Mouse (Mus musculus) liver, postnatal 0 days (tissue): ENCODE data around the gene Tmem52.

ENCODE experiments used
- CTCF ChIP-seq: sonication (generic); IDR thresholded peaks from 2 replicates; pipeline ENCODE4 v1.5.1; 2016; ENCODE audit warnings: antibody characterized with exemption, low read depth
- EP300 ChIP-seq: IDR thresholded peaks from 2 replicates; pipeline ENCODE4 v1.6.1; 2016; ENCODE audit warnings: antibody characterized with exemption, low read depth, mild to moderate bottlenecking

DNA sequence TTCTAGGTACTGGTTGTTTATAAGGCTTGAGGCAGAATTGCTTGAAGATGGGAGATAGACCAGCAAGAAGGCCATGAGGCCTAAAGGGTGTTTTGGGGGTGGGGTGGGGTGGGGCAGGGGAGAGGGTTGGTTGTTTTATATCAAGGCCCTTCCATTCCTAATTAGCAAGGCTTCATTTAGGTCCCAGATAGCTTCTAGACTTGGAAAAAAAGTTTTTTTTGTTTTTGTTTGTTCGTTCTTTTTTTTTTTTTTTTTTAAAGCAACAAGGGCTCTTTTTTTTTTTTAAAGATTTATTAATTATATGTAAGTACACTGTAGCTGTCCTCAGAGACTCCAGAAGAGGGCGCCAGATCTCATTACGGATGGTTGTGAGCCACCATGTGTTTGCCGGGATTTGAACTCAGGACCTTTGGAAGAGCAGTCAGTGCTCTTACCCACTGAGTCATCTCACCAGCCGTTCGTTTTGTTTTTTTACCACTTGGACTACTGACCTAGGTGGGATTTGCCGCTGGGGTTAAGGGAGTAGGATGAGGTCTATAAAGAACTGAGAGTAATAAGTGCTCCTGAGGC is 49.1 kb downstream of the Tmem52 start:
- TF ChIP-seq CTCF (peak; percentile 49), EP300 (no peak)
